Mouse (Mus musculus) neural tube, postnatal 0 days (tissue): ENCODE data around the gene Leng9. TPM values are rescaled to one million over a fixed set of nuclear protein-coding genes. Genes with fewer than 3 reads are reported as not detected.

Source experiments
- polyA plus RNA-seq: library from polyadenylated mRNA; unstranded; fragments of >200 nt; fragmentation: Nextera tagmentation; extraction: Ambion mirVana; gene quantifications from 2 replicates; pipeline ENCODE4 v1.2.1, GENCODE M21; 2015

Leng9 gene
- polyA plus RNA-seq: 6.5 and 7.2 TPM in 2 replicates

GRCm38 (mm10) chr7:4150059-4150541, at the start of gene Leng9:
TSS of gene Leng9 (minus strand) at chr7:4150374.

DNA sequence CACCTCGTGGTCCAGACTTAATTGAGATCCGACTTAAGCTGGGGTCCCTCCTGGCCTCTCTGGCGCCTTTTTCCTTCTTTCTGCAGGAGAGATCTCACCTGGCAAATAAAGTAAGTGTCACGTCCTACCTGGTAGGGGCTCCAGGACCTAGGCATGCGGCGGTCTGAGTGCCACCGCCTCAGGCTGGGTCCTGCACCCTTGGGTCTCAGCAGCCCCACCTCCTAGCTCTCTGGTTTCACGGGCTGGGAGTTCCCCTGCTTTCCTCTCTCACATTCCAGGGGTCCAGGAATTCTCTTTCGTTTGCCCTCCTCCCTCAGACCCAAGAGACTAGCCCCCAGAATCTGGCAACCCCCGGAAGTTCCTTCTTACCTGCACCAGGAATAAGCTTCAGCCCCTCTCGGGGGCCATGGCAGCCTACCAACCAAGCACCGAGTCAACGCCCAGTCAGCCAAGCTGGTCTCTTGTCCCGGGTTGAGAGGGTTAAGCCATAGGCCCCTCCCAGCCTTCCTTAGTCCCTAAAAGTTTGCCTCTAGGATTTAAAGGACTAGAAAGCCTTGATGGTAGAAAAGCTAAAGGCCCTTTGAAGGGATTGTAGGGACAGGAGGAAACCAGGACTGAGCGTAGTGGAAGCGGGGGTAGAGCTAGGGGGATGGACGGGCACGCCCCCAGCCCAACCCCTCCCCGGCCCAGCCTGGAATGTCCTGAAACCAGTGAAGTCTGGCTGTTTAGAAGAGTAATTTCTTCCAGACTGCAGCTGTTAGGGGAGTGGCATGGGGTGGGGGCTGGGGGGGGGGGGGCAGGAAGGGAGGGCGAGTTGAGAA, 14.1 kb upstream of the Leng9 start, which contains the start of gene Cdc42ep5:
Gene Cdc42ep5, minus strand, starts transcription at position 771 of the 821 bp plus-strand sequence.

GRCm38 (mm10) chr7:4136771-4137531, 13.2 kb downstream of the Leng9 start, which contains the start of gene Leng8:
TSS of gene Leng8 (plus strand) at chr7:4137039.

DNA sequence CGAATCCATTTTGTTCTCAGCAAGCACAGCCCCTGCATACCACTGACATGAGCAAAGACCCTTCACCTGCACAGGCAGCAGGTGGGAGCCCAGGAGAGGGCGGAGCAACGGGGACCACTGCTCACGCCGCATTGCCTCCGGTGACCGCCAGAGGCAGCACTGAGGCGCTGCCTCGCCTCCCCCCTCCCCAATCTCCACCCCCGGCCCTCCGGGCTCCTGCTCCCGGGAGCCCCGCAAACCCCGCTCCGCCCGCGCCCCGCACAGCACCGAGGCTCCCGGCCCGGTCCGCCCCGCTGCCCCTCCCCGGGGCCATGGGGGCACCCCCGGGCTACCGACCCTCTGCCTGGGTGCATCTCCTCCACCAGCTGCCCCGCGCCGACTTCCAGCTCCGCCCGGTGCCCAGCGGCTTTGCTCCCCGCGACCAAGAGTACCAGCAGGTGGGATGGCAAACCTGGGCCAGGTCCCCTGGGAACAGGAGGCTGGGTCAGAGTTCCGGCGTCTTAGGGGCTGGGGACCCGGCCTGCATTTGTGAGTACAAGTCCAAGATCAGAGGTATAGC, 30.8 kb downstream of the Leng9 start, which contains the start of gene Ttyh1:
Gene Ttyh1, plus strand, starts transcription at position 65 of the 559 bp plus-strand sequence.

Other genes starting within 250 kb of the Leng9 start
- gene Lilra6, start 234.9 kb downstream of the Leng9 start, polyA plus RNA-seq: 0.06 TPM in 1 of 2 replicates, not detected in the other
- 4.8 and 5.0 TPM in 2 replicates for gene Lair1, start 87.2 kb downstream of the Leng9 start, polyA plus RNA-seq
- gene Ttyh1, start 31.0 kb downstream of the Leng9 start, polyA plus RNA-seq: 295 and 344 TPM in 2 replicates
- gene Leng8, start 13.3 kb downstream of the Leng9 start, polyA plus RNA-seq: 39.6 and 53.1 TPM in 2 replicates
- gene Cdc42ep5, start 14.5 kb upstream of the Leng9 start, polyA plus RNA-seq: 11.5 and 16.0 TPM in 2 replicates
- 0.14 and 0.21 TPM in 2 replicates for gene Lilra5, start 87.4 kb upstream of the Leng9 start, polyA plus RNA-seq
- gene Ncr1, start 187.3 kb upstream of the Leng9 start, polyA plus RNA-seq: not detected in 2 replicates
- gene Gp6, start 247.4 kb upstream of the Leng9 start, polyA plus RNA-seq: not detected in 2 replicates